Mouse (Mus musculus) myocyte (in vitro differentiated cells): Measurements from ENCODE around the gene Arhgef12. TPM values are rescaled to one million over a fixed set of nuclear protein-coding genes. Genes with fewer than 3 reads are reported as not detected.

Source experiments
- H3K27me3 ChIP-seq: one replicate; pipeline ENCODE4 v1.6.1; 2011; ENCODE audit not compliant: control insufficient read depth, insufficient read depth, insufficient read length
- H3K36me3 ChIP-seq: one replicate; pipeline ENCODE4 v1.6.1; 2011; ENCODE audit not compliant: control insufficient read depth, insufficient read depth
- H3K4me2 ChIP-seq: one replicate; pipeline ENCODE4 v1.6.1; 2011; ENCODE audit warnings: low read depth, control low read depth
- H3K4me3 ChIP-seq: one replicate; pipeline ENCODE4 v1.5.1; 2011; ENCODE audit warnings: mild to moderate bottlenecking, control low read depth, moderate library complexity
- H3K79me2 ChIP-seq: one replicate; pipeline ENCODE4 v1.6.1; 2011; ENCODE audit not compliant: control insufficient read depth, insufficient read depth
- H3ac ChIP-seq: one replicate; pipeline ENCODE4 v1.6.1; 2011; ENCODE audit not compliant: control insufficient read depth, insufficient read length
- CEBPB ChIP-seq: IDR thresholded peaks from 2 replicates; pipeline ENCODE4 v1.6.1; 2011; ENCODE audit warnings: mild to moderate bottlenecking, moderate library complexity; ENCODE audit not compliant: poor library complexity, insufficient read depth, severe bottlenecking
- E2F4 ChIP-seq: IDR thresholded peaks from one replicate; pipeline ENCODE4 v1.6.1; 2011; ENCODE audit warnings: mild to moderate bottlenecking, control low read depth, moderate library complexity; ENCODE audit not compliant: insufficient read depth
- MAX ChIP-seq: IDR thresholded peaks from one replicate; pipeline ENCODE4 v1.6.1; 2011; ENCODE audit warnings: low read depth, mild to moderate bottlenecking, control low read depth
- MYOD1 ChIP-seq, 3 experiments: IDR thresholded peaks; one replicate each; pipeline ENCODE4 v1.6.1; 2011; ENCODE audit warnings: control low read depth in 2 of 3, low read depth in 2 of 3, mild to moderate bottlenecking in 2 of 3, moderate library complexity in 1 of 3; ENCODE audit not compliant: insufficient read length in 2 of 3, control insufficient read depth in 1 of 3
- MYOG ChIP-seq, 3 experiments: IDR thresholded peaks; one replicate each; pipeline ENCODE4 v1.6.1; 2011; ENCODE audit warnings: control low read depth in 2 of 3, low read depth in 2 of 3, mild to moderate bottlenecking in 2 of 3; ENCODE audit not compliant: insufficient read length in 2 of 3, control insufficient read depth in 1 of 3, insufficient read depth in 1 of 3
- POLR2A ChIP-seq: IDR thresholded peaks from one replicate; pipeline ENCODE4 v1.6.1; 2011; ENCODE audit warnings: low read depth, mild to moderate bottlenecking, control low read depth, moderate library complexity; ENCODE audit not compliant: insufficient read length
- POLR2AphosphoS2 ChIP-seq: IDR thresholded peaks from one replicate; pipeline ENCODE4 v1.6.1; 2011; ENCODE audit warnings: low read depth, control low read depth; ENCODE audit not compliant: insufficient read length
- REST ChIP-seq: IDR thresholded peaks from one replicate; pipeline ENCODE4 v1.6.1; 2011; ENCODE audit warnings: mild to moderate bottlenecking, control low read depth, moderate library complexity; ENCODE audit not compliant: insufficient read depth, insufficient read length
- SRF ChIP-seq: IDR thresholded peaks from one replicate; pipeline ENCODE4 v1.6.1; 2011; ENCODE audit warnings: low read depth; ENCODE audit not compliant: control insufficient read depth, insufficient read length
- TCF12 ChIP-seq: IDR thresholded peaks from one replicate; pipeline ENCODE4 v1.6.1; 2011; ENCODE audit warnings: mild to moderate bottlenecking, control low read depth; ENCODE audit not compliant: poor library complexity, insufficient read depth, severe bottlenecking
- TCF3 ChIP-seq: IDR thresholded peaks from one replicate; pipeline ENCODE4 v1.6.1; 2011; ENCODE audit warnings: low read depth, control low read depth; ENCODE audit not compliant: insufficient read length
- USF1 ChIP-seq: IDR thresholded peaks from one replicate; pipeline ENCODE4 v1.6.1; 2011; ENCODE audit warnings: low read depth, mild to moderate bottlenecking, control low read depth, moderate library complexity
- polyA plus RNA-seq: library from polyadenylated mRNA; unstranded; fragments of >200 nt; fragmentation: generic; extraction: Trizol; gene quantifications from one replicate; pipeline ENCODE4 v1.2.1, GENCODE M21; 2012; ENCODE audit warnings: missing spikeins

Arhgef12 gene
- polyA plus RNA-seq, 1 experiment, result 12.9 TPM

- no peak within 1 kb of the TSS for H3ac ChIP-seq
- no peaks in the 10 kb centered on the region for H3K36me3 ChIP-seq
- H3K4me2 ChIP-seq, result no peak within 1 kb of the TSS
- H3K79me2 ChIP-seq, result no peaks in the 10 kb centered on the region
- no peak within 1 kb of the TSS for H3K4me3 ChIP-seq
- H3K27me3 ChIP-seq, result peaks cover 5% of the 10 kb centered on the region
- TF ChIP-seq SRF, result no peak
- no peak for TF ChIP-seq TCF3
- no peak for TF ChIP-seq E2F4
- no peak for TF ChIP-seq POLR2AphosphoS2
- no peak for TF ChIP-seq POLR2A
- no peak for TF ChIP-seq REST
- no peak for TF ChIP-seq CEBPB
- TF ChIP-seq MYOG (IDR thresholded peaks at IDR 0.05; ENCODE audit: control insufficient read depth in 1 of 3, insufficient read depth in 1 of 3, insufficient read length in 2 of 3, low read depth in 2 of 3), result no peak
- no peak for TF ChIP-seq MAX
- no peak for TF ChIP-seq USF1
- no peak for TF ChIP-seq TCF12
- TF ChIP-seq MYOD1 (IDR thresholded peaks at IDR 0.05; ENCODE audit: control insufficient read depth in 1 of 3, insufficient read length in 2 of 3, low read depth in 2 of 3), result no peak
Measured at GRCm38 (mm10) chr9:43116134-43116996, 9.3 kb upstream of the Arhgef12 start, which contains the start of gene Tmem136. Tmem136 (minus strand) TSS chr9:43116570.

GRCm38 (mm10) chr9:43115431-43116133 lies 8.5 kb upstream of the Arhgef12 start:
- Histone ChIP-seq H3K4me2 (no peak overlapping the region), H3ac (no peak overlapping the region), H3K36me3 (no peaks in the 10 kb centered on the region), H3K27me3 (peaks cover 5% of the 10 kb centered on the region), H3K4me3 (no peak overlapping the region), H3K79me2 (no peaks in the 10 kb centered on the region)
- TF ChIP-seq CEBPB (no peak), MYOG (IDR thresholded peaks at IDR 0.05; ENCODE audit: control insufficient read depth in 1 of 3, insufficient read depth in 1 of 3, insufficient read length in 2 of 3, low read depth in 2 of 3) (no peak), USF1 (no peak), MYOD1 (IDR thresholded peaks at IDR 0.05; ENCODE audit: control insufficient read depth in 1 of 3, insufficient read length in 2 of 3, low read depth in 2 of 3) (no peak), POLR2AphosphoS2 (no peak), E2F4 (no peak), SRF (no peak), TCF12 (no peak), POLR2A (no peak), TCF3 (no peak), MAX (no peak), REST (no peak)

DNA sequence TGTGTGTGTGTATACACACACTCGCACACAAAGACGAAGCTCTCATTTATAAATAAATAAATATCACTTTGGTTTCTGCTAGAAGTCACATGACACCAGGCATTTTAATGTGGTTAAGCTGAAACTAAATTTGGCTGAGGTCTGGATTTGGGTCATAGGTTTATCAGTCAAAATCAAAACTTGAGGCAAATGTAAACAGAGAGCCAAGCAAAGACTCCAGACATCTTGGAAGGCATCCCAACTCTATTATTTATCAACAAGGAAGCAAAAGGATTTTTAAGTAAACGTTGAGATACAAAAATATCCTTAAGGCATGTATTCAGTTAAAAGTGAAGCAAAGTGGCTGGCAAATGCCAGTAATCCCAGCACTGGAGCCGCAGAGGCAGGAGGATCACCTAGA lies 7.8 kb upstream of the Arhgef12 start:
- H3K4me3 ChIP-seq, result no peak overlapping the region
- no peak for TF ChIP-seq MYOD1 (IDR thresholded peaks at IDR 0.05; ENCODE audit: control insufficient read depth in 1 of 3, insufficient read length in 2 of 3, low read depth in 2 of 3)
- no peak for TF ChIP-seq MYOG (IDR thresholded peaks at IDR 0.05; ENCODE audit: control insufficient read depth in 1 of 3, insufficient read depth in 1 of 3, insufficient read length in 2 of 3, low read depth in 2 of 3)
- no peak for TF ChIP-seq POLR2AphosphoS2
- TF ChIP-seq CEBPB, result no peak
- no peak for TF ChIP-seq USF1
- TF ChIP-seq TCF12, result no peak
- no peak for TF ChIP-seq MAX
- no peak for TF ChIP-seq TCF3
- no peak for TF ChIP-seq E2F4
- no peak for TF ChIP-seq REST
- no peak overlapping the region for H3K4me2 ChIP-seq
- H3K27me3 ChIP-seq, result no peaks in the 10 kb centered on the region
- no peaks in the 10 kb centered on the region for H3K36me3 ChIP-seq
- no peaks in the 10 kb centered on the region for H3K79me2 ChIP-seq
- no peak overlapping the region for H3ac ChIP-seq

DNA sequence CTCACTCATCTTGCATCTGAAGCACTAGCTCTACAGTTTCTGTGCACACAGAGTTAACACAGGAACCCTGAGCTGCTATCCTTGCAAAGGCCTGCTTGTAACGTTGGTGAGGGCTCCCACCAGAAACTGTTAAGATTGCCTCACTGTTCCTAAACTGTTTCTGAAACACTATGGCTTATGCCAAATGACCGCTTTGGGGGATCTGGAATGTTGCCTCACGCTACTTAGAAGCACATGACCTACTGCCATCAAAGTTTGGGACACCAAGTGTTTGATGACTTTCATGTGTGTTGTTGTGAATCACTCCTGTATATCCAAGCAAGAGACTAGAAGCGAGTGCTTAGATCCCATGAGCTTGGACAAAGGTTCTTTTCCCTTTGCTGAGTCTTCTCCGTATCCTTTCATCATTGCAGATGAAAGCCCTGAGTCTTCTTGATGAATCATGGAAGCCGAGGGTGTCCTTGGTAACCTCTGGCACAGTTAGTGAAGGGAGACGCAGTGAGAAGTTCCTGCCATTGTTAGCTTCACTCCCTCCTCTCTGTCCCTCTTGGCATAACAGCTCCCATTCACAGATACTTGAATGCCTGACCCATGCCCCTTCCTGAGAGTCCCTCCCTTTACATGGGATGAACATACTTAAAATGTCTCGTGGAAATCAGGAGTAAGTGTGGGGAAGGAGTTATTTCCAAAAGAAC lies 3.4 kb upstream of the Arhgef12 start:
- H3K27me3 ChIP-seq, result no peaks in the 10 kb centered on the region
- H3ac ChIP-seq, result no peak overlapping the region
- H3K4me2 ChIP-seq, result no peak overlapping the region
- H3K79me2 ChIP-seq, result no peaks in the 10 kb centered on the region
- no peak for TF ChIP-seq TCF12
- TF ChIP-seq USF1, result no peak
- TF ChIP-seq MAX, result no peak
- TF ChIP-seq POLR2AphosphoS2, result no peak
- no peak for TF ChIP-seq MYOD1 (IDR thresholded peaks at IDR 0.05; ENCODE audit: control insufficient read depth in 1 of 3, insufficient read length in 2 of 3, low read depth in 2 of 3)
- TF ChIP-seq TCF3, result no peak
- TF ChIP-seq MYOG (IDR thresholded peaks at IDR 0.05; ENCODE audit: control insufficient read depth in 1 of 3, insufficient read depth in 1 of 3, insufficient read length in 2 of 3, low read depth in 2 of 3), result no peak
- no peak for TF ChIP-seq POLR2A
- no peak for TF ChIP-seq CEBPB
- TF ChIP-seq E2F4, result no peak
- no peak for TF ChIP-seq SRF
- TF ChIP-seq REST, result no peak
- no peaks in the 10 kb centered on the region for H3K36me3 ChIP-seq
- H3K4me3 ChIP-seq, result no peak overlapping the region
